16 mouse cellular contexts compared by ENCODE assay signal in genomic region chr2:77168781-77169180, GRCm38 (mm10). TPM values are rescaled to one million over a fixed set of nuclear protein-coding genes. Genes with fewer than 3 reads are reported as not detected.
DNase-seq lines count a peak whose midpoint lies in the region; ATAC-seq and TF ChIP-seq lines count a peak whose summit lies in the region.
"Had no signal": no experiment of that assay in that cellular context is flagged by ENCODE, and none has a peak within 500 bp of the region (broad histone marks: within the 10 kb centered on the region; RNA-seq: fewer than 3 reads in every experiment).

No protein-coding gene starts in this region.

- H3K27ac ChIP-seq in heart, embryonic 12.5 days (ENCODE audit: poor library complexity, severe bottlenecking) = peak overlapping the region; percentile 99
- peak overlapping the region; percentile 58 for H3K27ac ChIP-seq in left cerebral cortex, adult 2 months
- H3K27ac ChIP-seq in midbrain, embryonic 10.5 days (replicated peaks) = no peak overlapping the region
- H3K27ac ChIP-seq in midbrain, embryonic 16.5 days (ENCODE audit: low read length) = no peak overlapping the region
- H3K27ac ChIP-seq: limb, embryonic 15.5 days; midbrain, embryonic 12.5 days had no signal

- TF ChIP-seq CTCF in left cerebral cortex, adult 2 months (IDR thresholded peaks at IDR 0.05) = no peak

- H3K27me3 ChIP-seq in heart, embryonic 12.5 days (replicated peaks) = no peaks in the 10 kb centered on the region
- H3K27me3 ChIP-seq in midbrain, embryonic 10.5 days (ENCODE audit: low read depth, poor library complexity, severe bottlenecking) = no peaks in the 10 kb centered on the region; the same call in 1 of the 2 replicates
- no peaks in the 10 kb centered on the region; the same call in 1 of the 2 replicates for H3K27me3 ChIP-seq in midbrain, embryonic 16.5 days (ENCODE audit: control insufficient read depth, insufficient read depth, low read depth, low read length)
- H3K27me3 ChIP-seq in myocyte (ENCODE audit: control insufficient read depth, insufficient read depth, insufficient read length) = no peaks in the 10 kb centered on the region
- H3K27me3 ChIP-seq: limb, embryonic 15.5 days had no signal

- H3K9ac ChIP-seq in heart, embryonic 12.5 days = peak overlapping the region; percentile 88
- H3K9ac ChIP-seq in midbrain, embryonic 16.5 days (ENCODE audit: low read depth, low read length) = no peak overlapping the region
- H3K9ac ChIP-seq: limb, embryonic 15.5 days; midbrain, embryonic 12.5 days had no signal

- H3K9me3 ChIP-seq in heart, embryonic 12.5 days (replicated peaks) = no peaks in the 10 kb centered on the region
- H3K9me3 ChIP-seq in midbrain, embryonic 10.5 days (replicated peaks) = no peaks in the 10 kb centered on the region
- no peaks in the 10 kb centered on the region for H3K9me3 ChIP-seq in midbrain, embryonic 16.5 days (replicated peaks; ENCODE audit: control insufficient read depth, low read length, poor library complexity, severe bottlenecking)
- H3K9me3 ChIP-seq: limb, embryonic 15.5 days; midbrain, embryonic 12.5 days had no signal

- H3K4me1 ChIP-seq in heart, embryonic 12.5 days (replicated peaks) = peaks cover 53% of the 10 kb centered on the region
- H3K4me1 ChIP-seq in midbrain, embryonic 10.5 days = peaks cover 42% of the 10 kb centered on the region
- peaks cover 26% of the 10 kb centered on the region for H3K4me1 ChIP-seq in midbrain, embryonic 16.5 days (ENCODE audit: control insufficient read depth, insufficient read depth, low read length)

- peaks cover 31% of the 10 kb centered on the region for H3K36me3 ChIP-seq in heart, embryonic 12.5 days
- H3K36me3 ChIP-seq in midbrain, embryonic 10.5 days = no peaks in the 10 kb centered on the region
- H3K36me3 ChIP-seq in midbrain, embryonic 16.5 days (ENCODE audit: control insufficient read depth, insufficient read depth, low read length) = no peaks in the 10 kb centered on the region
- H3K36me3 ChIP-seq in myocyte (ENCODE audit: control insufficient read depth, insufficient read depth) = peaks cover 23% of the 10 kb centered on the region
- H3K36me3 ChIP-seq: limb, embryonic 15.5 days; midbrain, embryonic 12.5 days had no signal

- 58% methylated on average over 7 of the region's 7 CpGs for WGBS in heart, embryonic 12.5 days
- 94% methylated on average over 7 of the region's 7 CpGs for WGBS in midbrain, embryonic 10.5 days
- 88% methylated on average over 7 of the region's 7 CpGs for WGBS in midbrain, embryonic 16.5 days

- DNase-seq in heart, postnatal 25 days (ENCODE audit: low spot score) = no peak
- DNase-seq in left cerebral cortex, adult 2 months (ENCODE audit: extremely low spot score in 1 of 2, low spot score in 2 of 2) = no peak
- DNase-seq in left cerebral cortex, adult 11 months (ENCODE audit: low spot score) = no peak
- DNase-seq in midbrain, embryonic 10.5 days (ENCODE audit: low spot score) = peak; percentile 4
- DNase-seq: adrenal gland, adult 8-10 months; B cell, adult 2 months; cerebellum, adult 11 months; cerebellum, postnatal 14 days; kidney, postnatal 10 days; right cerebral cortex, adult 18-20 months; thymus, adult 18-20 months had no signal

- peaks cover 29% of the 10 kb centered on the region for H3K79me2 ChIP-seq in myocyte (ENCODE audit: control insufficient read depth, insufficient read depth)

- TF ChIP-seq POLR2A in myocyte (IDR thresholded peaks at IDR 0.05; ENCODE audit: insufficient read length, low read depth) = no peak

- H3K4me2 ChIP-seq in heart, embryonic 12.5 days = peak overlapping the region; percentile 80
- H3K4me2 ChIP-seq in midbrain, embryonic 16.5 days (ENCODE audit: low read length) = no peak overlapping the region
- peak overlapping the region; percentile 69 for H3K4me2 ChIP-seq in myocyte (ENCODE audit: low read depth)
- H3K4me2 ChIP-seq: midbrain, embryonic 12.5 days had no signal

- no peak overlapping the region for H3ac ChIP-seq in myocyte (ENCODE audit: control insufficient read depth, insufficient read length)

- H3K4me3 ChIP-seq in heart, embryonic 12.5 days = peak overlapping the region; percentile 71
- H3K4me3 ChIP-seq in left cerebral cortex, adult 2 months = peak overlapping the region; percentile 43
- H3K4me3 ChIP-seq in midbrain, embryonic 10.5 days = no peak overlapping the region
- no peak overlapping the region for H3K4me3 ChIP-seq in midbrain, embryonic 16.5 days (ENCODE audit: low read depth, low read length)
- H3K4me3 ChIP-seq in myocyte = peak overlapping the region; percentile 47
- H3K4me3 ChIP-seq: midbrain, embryonic 12.5 days had no signal

- no peak for ATAC-seq in heart, embryonic 12.5 days (ENCODE audit: insufficient number of reproducible peaks, low FRiP score)
- ATAC-seq in midbrain, embryonic 16.5 days = no peak

- intact Hi-C loops in heart, postnatal 25 days (cut with DNase I) = loop anchor here (5.0 kb wide), 1 partner anchor 41 kb away; no protein-coding TSS in a partner anchor
- intact Hi-C loops in left cerebral cortex, adult 2 months (cut with DNase I) = no loop called here

TF ChIP-seq in myocyte, 11 proteins besides CTCF, POLR2A, EP300 and RAD21:
- TF ChIP-seq MAX (IDR thresholded peaks at IDR 0.05; ENCODE audit: low read depth) = no peak
- no peak for TF ChIP-seq USF1 (IDR thresholded peaks at IDR 0.05; ENCODE audit: low read depth)
- no peak for TF ChIP-seq POLR2AphosphoS2 (IDR thresholded peaks at IDR 0.05; ENCODE audit: insufficient read length, low read depth)
- no peak for TF ChIP-seq TCF3 (IDR thresholded peaks at IDR 0.05; ENCODE audit: insufficient read length, low read depth)
- no peak for TF ChIP-seq CEBPB (IDR thresholded peaks at IDR 0.05; ENCODE audit: insufficient read depth, poor library complexity, severe bottlenecking)
- no peak for TF ChIP-seq REST (IDR thresholded peaks at IDR 0.05; ENCODE audit: insufficient read depth, insufficient read length)
- no peak for TF ChIP-seq TCF12 (IDR thresholded peaks at IDR 0.05; ENCODE audit: insufficient read depth, poor library complexity, severe bottlenecking)
- TF ChIP-seq SRF (IDR thresholded peaks at IDR 0.05; ENCODE audit: control insufficient read depth, insufficient read length, low read depth) = no peak
- no peak for TF ChIP-seq E2F4 (IDR thresholded peaks at IDR 0.05; ENCODE audit: insufficient read depth)
- TF ChIP-seq MYOG (IDR thresholded peaks at IDR 0.05; ENCODE audit: control insufficient read depth in 1 of 3, insufficient read depth in 1 of 3, insufficient read length in 2 of 3, low read depth in 2 of 3) = no peak
- no peak for TF ChIP-seq MYOD1 (IDR thresholded peaks at IDR 0.05; ENCODE audit: control insufficient read depth in 1 of 3, insufficient read length in 2 of 3, low read depth in 2 of 3)

RNA-seq across cellular contexts. Expression of gene Ccdc141, which starts 1.7 kb away (rescaled TPM):
- polyA plus RNA-seq in heart, embryonic 12.5 days (2016; fragmentation: Nextera tagmentation; extraction: Ambion mirVana) = 191 and 206 TPM in 2 replicates
- 100 to 1,000 TPM; 239 to 243 TPM for total RNA-seq in heart, postnatal 25 days (2021)
- total RNA-seq in left cerebral cortex, adult 2 months (2021) = 10 to 100 TPM; 18.5 to 28.2 TPM
- polyA plus RNA-seq in midbrain, embryonic 10.5 days (2016; fragmentation: Nextera tagmentation; extraction: Ambion mirVana) = 3.5 and 4.3 TPM in 2 replicates
- polyA plus RNA-seq in midbrain, embryonic 16.5 days (2015; fragmentation: Nextera tagmentation; extraction: Ambion mirVana) = 7.1 and 8.5 TPM in 2 replicates
- 43.2 TPM for polyA plus RNA-seq in myocyte (2012; fragmentation: generic; extraction: Trizol)

Comparison
In these comparisons a context has a peak if more than half of its experiments do, and no peak if none do; other contexts are left out.
1. H3K27ac ChIP-seq: peak in heart, embryonic 12.5 days (single experiment) and left cerebral cortex, adult 2 months (single experiment); none in midbrain, embryonic 10.5 days (single experiment) and midbrain, embryonic 16.5 days (single experiment).
2. H3K4me3 ChIP-seq: peak in heart, embryonic 12.5 days (single experiment), left cerebral cortex, adult 2 months (single experiment) and myocyte (single experiment); none in midbrain, embryonic 10.5 days (single experiment) and midbrain, embryonic 16.5 days (single experiment).